Mouse (Mus musculus): ENCODE results near the gene 0610040J01Rik.

DNA sequence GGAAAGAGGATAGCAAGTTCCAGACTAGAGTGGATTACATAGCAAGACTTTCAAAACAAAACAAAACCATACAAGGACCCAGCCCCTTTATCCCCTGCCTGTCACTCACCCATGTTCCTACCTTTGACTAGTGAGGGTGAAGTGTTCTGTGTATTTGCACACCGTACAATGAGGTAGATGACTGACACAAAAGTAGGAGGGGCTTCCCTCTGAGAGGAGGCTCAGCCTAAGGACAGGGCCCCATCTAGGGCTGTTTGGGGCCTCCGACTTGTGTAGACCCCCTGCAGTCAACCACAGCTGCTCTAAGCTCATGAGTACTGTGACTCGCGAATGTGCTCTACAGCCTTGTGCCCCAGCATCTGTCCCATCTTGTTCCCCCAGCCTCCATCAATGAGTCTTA is 79.1 kb downstream of the 0610040J01Rik start:
- no peak for TF ChIP-seq TAL1 (IDR thresholded peaks at IDR 0.05; ENCODE audit: low read length)
- TF ChIP-seq MAZ (IDR thresholded peaks at IDR 0.05; ENCODE audit: low read depth, low read length): no peak
- no peak for TF ChIP-seq ZNF384 (IDR thresholded peaks at IDR 0.05; ENCODE audit: low read depth, low read length)
- no peak for TF ChIP-seq USF1 (IDR thresholded peaks at IDR 0.05; ENCODE audit: low read depth, low read length)
- TF ChIP-seq EP300 (IDR thresholded peaks at IDR 0.05; ENCODE audit: low read depth in 1 of 2, low read length in 2 of 2): no peak
- no peak for TF ChIP-seq CTCF (IDR thresholded peaks at IDR 0.05 in 2 of 3, conservative IDR thresholded peaks at IDR 0.05 in 1 of 3; ENCODE audit: control insufficient read depth in 1 of 3, insufficient read depth in 1 of 3, low read depth in 2 of 3, low read length in 3 of 3, poor library complexity in 1 of 3, severe bottlenecking in 1 of 3)
- no peak for TF ChIP-seq ZC3H11A (IDR thresholded peaks at IDR 0.05; ENCODE audit: low read depth, low read length)
- TF ChIP-seq CHD2 (IDR thresholded peaks at IDR 0.05; ENCODE audit: low read length): no peak
- no peak for TF ChIP-seq GATA1 (IDR thresholded peaks at IDR 0.05; ENCODE audit: low read depth, low read length)
- TF ChIP-seq RAD21 (IDR thresholded peaks at IDR 0.05; ENCODE audit: low read depth, low read length): no peak
- no peak for TF ChIP-seq HCFC1 (IDR thresholded peaks at IDR 0.05; ENCODE audit: low read depth, low read length)
- TF ChIP-seq MEF2A (IDR thresholded peaks at IDR 0.05; ENCODE audit: extremely low read depth, insufficient replicate concordance, low read depth, low read length, poor library complexity, severe bottlenecking): no peak
- no peak for TF ChIP-seq ETS1 (IDR thresholded peaks at IDR 0.05; ENCODE audit: low read depth, low read length)
- TF ChIP-seq KAT2A (conservative IDR thresholded peaks at IDR 0.05; ENCODE audit: low read depth, low read length): no peak

Data from MEL (cell line).